Mouse (Mus musculus) embryo, embryonic 10 days (tissue): ENCODE measurements around the gene Lipm.
A peak's percentile ranks its signal among the peaks of the same experiment; 100 is the strongest.

ENCODE experiments used
- DNase-seq: peaks from one replicate; pipeline ENCODE4 v3.0.0-alpha.2; 2015; ENCODE audit warnings: low spot score

Lipm gene

GRCm38 (mm10) chr19:34165891-34166290, 65.2 kb downstream of the Lipm start, which contains the start of gene Ankrd22:
Gene Ankrd22 (minus strand): TSS chr19:34166053.
- DNase-seq = peak; percentile 21

DNA sequence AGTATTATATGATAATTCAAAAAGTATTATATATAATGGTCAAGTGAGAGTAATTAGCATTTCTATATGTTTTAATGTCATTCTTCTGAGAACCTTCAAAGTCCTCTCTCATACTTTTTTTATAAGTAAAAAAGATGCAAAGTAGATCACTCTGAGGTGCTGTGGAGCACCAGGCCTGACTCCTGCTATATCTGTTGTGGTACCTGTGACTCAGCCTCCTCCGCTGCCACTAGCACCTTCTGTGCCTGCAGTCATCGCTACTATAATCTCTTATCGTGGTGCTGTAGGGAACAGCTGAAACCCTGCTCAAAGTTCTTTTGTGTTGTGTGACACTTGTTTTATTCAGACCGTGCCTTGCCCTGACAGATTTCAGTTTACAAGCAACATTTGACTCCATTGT, 65.7 kb downstream of the Lipm start:
- no peak for DNase-seq

GRCm38 (mm10) chr19:34167896-34168661, 67.3 kb downstream of the Lipm start:
- no peak for DNase-seq

DNA sequence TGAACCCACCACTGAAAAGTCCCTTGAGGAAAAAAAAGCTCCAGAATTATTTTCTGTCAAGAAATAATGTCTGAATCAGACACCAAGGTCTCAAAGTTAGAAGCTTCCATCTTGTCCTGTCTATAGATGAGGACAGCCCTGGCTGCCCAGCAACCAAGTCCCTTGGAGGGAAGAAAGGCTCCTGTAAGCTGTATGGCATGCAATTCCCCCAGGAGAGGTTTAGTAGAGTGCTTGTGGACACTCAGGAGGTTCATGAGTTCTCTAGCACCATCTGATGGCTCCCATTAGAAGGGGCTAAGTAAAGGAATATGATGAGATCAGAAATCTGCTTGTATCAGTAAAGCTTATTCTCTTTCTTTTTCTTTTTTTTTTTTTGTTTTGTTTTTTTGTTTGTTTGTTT, 68.4 kb downstream of the Lipm start:
- DNase-seq = no peak

- DNase-seq = no peak
Measured at GRCm38 (mm10) chr19:34171167-34171566, 70.4 kb downstream of the Lipm start.
